8 mouse cellular contexts compared by ENCODE assay signal in genomic region chr9:48257741-48258423, GRCm38 (mm10).
DNase-seq lines count a peak whose midpoint lies in the region; ATAC-seq and TF ChIP-seq lines count a peak whose summit lies in the region.
"Had no signal": no experiment of that assay in that cellular context is flagged by ENCODE, and none has a peak within 500 bp of the region (broad histone marks: within the 10 kb centered on the region; RNA-seq: fewer than 3 reads in every experiment).

No protein-coding gene starts in this region.

- H3K9me3 ChIP-seq in embryonic facial prominence, embryonic 11.5 days (replicated peaks; ENCODE audit: control insufficient read depth, low read length) = no peaks in the 10 kb centered on the region
- no peaks in the 10 kb centered on the region for H3K9me3 ChIP-seq in lung, postnatal 0 days (ENCODE audit: low read length)
- H3K9me3 ChIP-seq: heart, embryonic 15.5 days had no signal

- H3K4me2 ChIP-seq in embryonic facial prominence, embryonic 11.5 days (ENCODE audit: low read depth, low read length) = no peak overlapping the region
- no peak overlapping the region for H3K4me2 ChIP-seq in lung, postnatal 0 days (replicated peaks; ENCODE audit: low read depth, low read length)
- H3K4me2 ChIP-seq: heart, embryonic 15.5 days had no signal

- H3K27me3 ChIP-seq in embryonic facial prominence, embryonic 11.5 days (ENCODE audit: control insufficient read depth, insufficient read depth, low read length) = no peaks in the 10 kb centered on the region
- H3K27me3 ChIP-seq in lung, postnatal 0 days (replicated peaks; ENCODE audit: insufficient read depth, low read length) = no peaks in the 10 kb centered on the region
- no peaks in the 10 kb centered on the region for H3K27me3 ChIP-seq in testis, adult 2 months (ENCODE audit: control insufficient read depth, insufficient read depth, low read length)

- no peak for TF ChIP-seq EP300 in lung, postnatal 0 days (IDR thresholded peaks at IDR 0.05)

- TF ChIP-seq CTCF in bone marrow, adult 2 months (IDR thresholded peaks at IDR 0.05; ENCODE audit: control insufficient read depth, insufficient read depth, low read length) = peak; percentile 18; the same call in 1 of the 2 replicates
- peak; percentile 80 for TF ChIP-seq CTCF in lung, postnatal 0 days (IDR thresholded peaks at IDR 0.05)
- TF ChIP-seq CTCF in testis, adult 2 months (IDR thresholded peaks at IDR 0.05; ENCODE audit: control insufficient read depth, insufficient read depth, insufficient replicate concordance, low read depth, low read length) = peak; percentile 8; the same call in 1 of the 2 replicates

- H3K4me3 ChIP-seq in bone marrow, adult 2 months (replicated peaks; ENCODE audit: control insufficient read depth, low read depth, low read length) = no peak overlapping the region
- no peak overlapping the region for H3K4me3 ChIP-seq in embryonic facial prominence, embryonic 11.5 days (ENCODE audit: low read depth, low read length)
- no peak overlapping the region for H3K4me3 ChIP-seq in lung, postnatal 0 days (ENCODE audit: low read depth, low read length)
- H3K4me3 ChIP-seq in testis, adult 2 months (ENCODE audit: control insufficient read depth, low read depth, low read length) = no peak overlapping the region
- H3K4me3 ChIP-seq: heart, embryonic 15.5 days had no signal

- no peak overlapping the region for H3K27ac ChIP-seq in bone marrow, adult 2 months (ENCODE audit: control insufficient read depth, insufficient read depth, low read depth, low read length, poor library complexity)
- H3K27ac ChIP-seq in embryonic facial prominence, embryonic 11.5 days (replicated peaks; ENCODE audit: low read depth, low read length) = no peak overlapping the region
- no peak overlapping the region for H3K27ac ChIP-seq in lung, postnatal 0 days (ENCODE audit: low read length)
- H3K27ac ChIP-seq in testis, adult 2 months (ENCODE audit: control insufficient read depth, insufficient read depth, low read depth, low read length) = no peak overlapping the region
- H3K27ac ChIP-seq: heart, embryonic 15.5 days had no signal

- 42% methylated on average over 12 of the region's 12 CpGs for WGBS in bone marrow, adult 2 months
- 38% methylated on average over 12 of the region's 12 CpGs for WGBS in embryonic facial prominence, embryonic 11.5 days
- whole genome bisulfite sequencing in lung, postnatal 0 days = 36% methylated on average over 12 of the region's 12 CpGs

- no peak for TF ChIP-seq POLR2A in bone marrow, adult 2 months (IDR thresholded peaks at IDR 0.05; ENCODE audit: borderline replicate concordance, control insufficient read depth, low read depth, low read length)
- TF ChIP-seq POLR2A in testis, adult 2 months (IDR thresholded peaks at IDR 0.05; ENCODE audit: control insufficient read depth, low read depth, low read length) = no peak

- no peaks in the 10 kb centered on the region for H3K4me1 ChIP-seq in bone marrow, adult 2 months (ENCODE audit: control insufficient read depth, insufficient read depth, low read length)
- no peaks in the 10 kb centered on the region for H3K4me1 ChIP-seq in embryonic facial prominence, embryonic 11.5 days (ENCODE audit: control insufficient read depth, insufficient read depth, low read length)
- H3K4me1 ChIP-seq in lung, postnatal 0 days (ENCODE audit: insufficient read depth, low read depth, low read length) = no peaks in the 10 kb centered on the region
- H3K4me1 ChIP-seq in testis, adult 2 months (ENCODE audit: control insufficient read depth, insufficient read depth, low read length) = no peaks in the 10 kb centered on the region
- H3K4me1 ChIP-seq: heart, embryonic 15.5 days had no signal

- no peaks in the 10 kb centered on the region for H3K36me3 ChIP-seq in embryonic facial prominence, embryonic 11.5 days (replicated peaks; ENCODE audit: control insufficient read depth, insufficient read depth, low read depth, low read length)
- H3K36me3 ChIP-seq in lung, postnatal 0 days (ENCODE audit: insufficient read depth, low read length) = no peaks in the 10 kb centered on the region
- H3K36me3 ChIP-seq in testis, adult 2 months (ENCODE audit: control insufficient read depth, insufficient read depth, low read length) = no peaks in the 10 kb centered on the region
- H3K36me3 ChIP-seq: heart, embryonic 15.5 days had no signal

- ATAC-seq in embryonic facial prominence, embryonic 11.5 days (replicated peaks; ENCODE audit: insufficient number of reproducible peaks, low FRiP score, low TSS enrichment, low read depth) = no peak
- no peak for ATAC-seq in lung, postnatal 0 days

- DNase-seq in thymus, postnatal 0 days (ENCODE audit: low spot score) = peak; percentile 13
- no peak for DNase-seq in thymus, postnatal 36 days
- peak; percentile 88 for DNase-seq in embryonic facial prominence, embryonic 11.5 days (ENCODE audit: low spot score)
- DNase-seq in kidney, postnatal 4 days = peak; percentile 61 to 69
- peak; percentile 58 for DNase-seq in lung, postnatal 0 days (ENCODE audit: low spot score)

- H3K9ac ChIP-seq in embryonic facial prominence, embryonic 11.5 days (replicated peaks; ENCODE audit: low read length) = no peak overlapping the region
- no peak overlapping the region for H3K9ac ChIP-seq in lung, postnatal 0 days (replicated peaks; ENCODE audit: low read depth)
- H3K9ac ChIP-seq: heart, embryonic 15.5 days had no signal

Comparison
In these comparisons a context has a peak if more than half of its experiments do, and no peak if none do; other contexts are left out.
1. DNase-seq: peak in thymus, postnatal 0 days (single experiment), embryonic facial prominence, embryonic 11.5 days (single experiment), kidney, postnatal 4 days (2 of 2) and lung, postnatal 0 days (single experiment); none in thymus, postnatal 36 days (0 of 2).
2. CTCF ChIP-seq: peak in every context shown above with its lines; median percentile 80 in lung, postnatal 0 days; 18 in bone marrow, adult 2 months; 8 in testis, adult 2 months.